22 mouse cellular contexts compared by ENCODE assay signal in the genomic region with DNA sequence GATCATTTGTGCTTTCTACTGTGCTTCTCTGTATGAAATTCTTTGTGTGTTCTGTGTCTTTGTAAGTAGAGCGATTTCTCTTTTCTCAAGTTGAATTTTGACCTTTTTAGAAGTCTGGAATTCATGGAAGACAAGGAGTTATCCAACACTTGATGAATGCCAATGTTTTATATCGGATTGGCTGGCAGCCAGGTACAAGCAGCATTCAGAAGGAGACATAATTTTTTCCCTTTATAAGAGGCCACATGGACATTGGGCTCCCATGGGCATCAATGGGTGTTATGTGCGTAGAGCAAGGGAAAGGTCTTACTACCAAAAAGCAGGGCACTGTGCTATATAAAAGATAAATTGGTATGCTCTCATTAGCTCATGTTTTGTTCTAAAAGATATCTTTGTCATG.
DNase-seq lines count a peak whose midpoint lies in the region; ATAC-seq and TF ChIP-seq lines count a peak whose summit lies in the region.
"Had no signal": no experiment of that assay in that cellular context is flagged by ENCODE, and none has a peak within 500 bp of the region (broad histone marks: within the 10 kb centered on the region; RNA-seq: fewer than 3 reads in every experiment).

No protein-coding gene starts in this region.

- no peak overlapping the region for H3K4me3 ChIP-seq in heart, adult 2 months
- no peak overlapping the region for H3K4me3 ChIP-seq in heart, embryonic 11.5 days (ENCODE audit: low read depth, low read length)
- no peak overlapping the region for H3K4me3 ChIP-seq in kidney, embryonic 16.5 days (ENCODE audit: low read length)
- H3K4me3 ChIP-seq: erythroblast, embryonic 14.5 days; forebrain, embryonic 13.5 days; heart, embryonic 10.5 days; hindbrain, embryonic 15.5 days; intestine, embryonic 15.5 days; left cerebral cortex, adult 2 months had no signal

- peaks cover 8% of the 10 kb centered on the region for H3K79me2 ChIP-seq in heart, adult 2 months (replicated peaks; ENCODE audit: control insufficient read depth, insufficient read depth, low read length)

- peaks cover 22% of the 10 kb centered on the region; the same call in 1 of the 2 replicates for H3K36me3 ChIP-seq in heart, adult 2 months (ENCODE audit: control insufficient read depth, insufficient read depth, low read length)
- H3K36me3 ChIP-seq in heart, embryonic 11.5 days (ENCODE audit: control insufficient read depth, insufficient read depth, low read length): no peaks in the 10 kb centered on the region
- H3K36me3 ChIP-seq in kidney, embryonic 16.5 days (ENCODE audit: insufficient read depth, low read length): no peaks in the 10 kb centered on the region
- H3K36me3 ChIP-seq: G1E; heart, embryonic 10.5 days; hindbrain, embryonic 15.5 days; intestine, embryonic 15.5 days had no signal

- TF ChIP-seq EP300 in heart, adult 2 months (IDR thresholded peaks at IDR 0.05; ENCODE audit: insufficient read depth, low read depth, low read length): no peak

- intact Hi-C loops in heart, adult 2 months (cut with DNase I): no loop called here

- peak; percentile 46 for DNase-seq in adrenal gland, postnatal 14 days
- DNase-seq in adrenal gland, adult 8-10 months: no peak
- DNase-seq in heart, adult 2 months: peak in 1 of 2 experiments; percentile 17
- DNase-seq in NIH3T3 (ENCODE audit: low read depth): peak; percentile 55
- DNase-seq in cerebellum, postnatal 14 days: peak; percentile 40 to 55
- DNase-seq: gastrocnemius, postnatal 10 days; heart, postnatal 14 days; kidney, adult 9 months; lung, adult 18-20 months; lung, postnatal 36 days; retina, postnatal 1 day; thymus, postnatal 14 days had no signal

- TF ChIP-seq POLR2A in heart, adult 2 months (IDR thresholded peaks at IDR 0.05; ENCODE audit: insufficient read depth, low read depth, low read length): no peak

- H3K9me3 ChIP-seq in heart, embryonic 11.5 days (replicated peaks; ENCODE audit: control insufficient read depth, low read length): no peaks in the 10 kb centered on the region
- H3K9me3 ChIP-seq in kidney, embryonic 16.5 days (ENCODE audit: low read length): no peaks in the 10 kb centered on the region
- H3K9me3 ChIP-seq: forebrain, embryonic 13.5 days; G1E; heart, embryonic 10.5 days; hindbrain, embryonic 15.5 days; intestine, embryonic 15.5 days had no signal

- H3K27me3 ChIP-seq in heart, adult 2 months (ENCODE audit: control insufficient read depth, insufficient read depth, low read length): no peaks in the 10 kb centered on the region
- H3K27me3 ChIP-seq in heart, embryonic 11.5 days (ENCODE audit: control insufficient read depth, insufficient read depth, low read length): no peaks in the 10 kb centered on the region
- no peaks in the 10 kb centered on the region for H3K27me3 ChIP-seq in kidney, embryonic 16.5 days (ENCODE audit: insufficient read depth, low read length)
- H3K27me3 ChIP-seq: forebrain, embryonic 13.5 days; hindbrain, embryonic 15.5 days; intestine, embryonic 15.5 days had no signal

- no peak for TF ChIP-seq CTCF in heart, adult 2 months (IDR thresholded peaks at IDR 0.05)

- H3K4me1 ChIP-seq in heart, adult 2 months (ENCODE audit: control insufficient read depth, insufficient read depth, low read length): peaks cover 27% of the 10 kb centered on the region
- H3K4me1 ChIP-seq in heart, embryonic 11.5 days (ENCODE audit: control insufficient read depth, insufficient read depth, low read length): peaks cover 7% of the 10 kb centered on the region
- peaks cover 5% of the 10 kb centered on the region; the same call in 1 of the 2 replicates for H3K4me1 ChIP-seq in kidney, embryonic 16.5 days (ENCODE audit: insufficient read depth, low read length)
- H3K4me1 ChIP-seq: intestine, embryonic 15.5 days had no signal

- no peak for ATAC-seq in heart, embryonic 11.5 days (replicated peaks; ENCODE audit: insufficient number of reproducible peaks, low FRiP score, low TSS enrichment)
- ATAC-seq in kidney, embryonic 16.5 days (ENCODE audit: low FRiP score, low TSS enrichment): no peak
- ATAC-seq: forebrain, embryonic 13.5 days; intestine, embryonic 15.5 days had no signal

- H3K27ac ChIP-seq in heart, adult 2 months: peak overlapping the region; percentile 19; the same call in 1 of the 2 replicates
- no peak overlapping the region for H3K27ac ChIP-seq in heart, embryonic 11.5 days (ENCODE audit: low read depth, low read length)
- no peak overlapping the region for H3K27ac ChIP-seq in kidney, embryonic 16.5 days (ENCODE audit: low read length)
- H3K27ac ChIP-seq: forebrain, embryonic 13.5 days; heart, embryonic 10.5 days; hindbrain, embryonic 15.5 days; intestine, embryonic 15.5 days; left cerebral cortex, adult 2 months had no signal

- no peak overlapping the region for H3K9ac ChIP-seq in heart, adult 2 months (ENCODE audit: low read depth, low read length)
- no peak overlapping the region for H3K9ac ChIP-seq in heart, embryonic 11.5 days (ENCODE audit: low read depth, low read length)
- no peak overlapping the region for H3K9ac ChIP-seq in kidney, embryonic 16.5 days (replicated peaks; ENCODE audit: low read length)
- H3K9ac ChIP-seq: forebrain, embryonic 13.5 days; hindbrain, embryonic 15.5 days; intestine, embryonic 15.5 days had no signal

- H3K4me2 ChIP-seq in heart, embryonic 11.5 days: no peak overlapping the region
- no peak overlapping the region for H3K4me2 ChIP-seq in kidney, embryonic 16.5 days (replicated peaks; ENCODE audit: low read depth, low read length)
- H3K4me2 ChIP-seq: forebrain, embryonic 13.5 days; hindbrain, embryonic 15.5 days; intestine, embryonic 15.5 days; liver, embryonic 11.5 days had no signal

- 69% methylated on average over 3 of the region's 3 CpGs for WGBS in heart, adult 2 months
- WGBS in heart, embryonic 11.5 days (ENCODE audit: insufficient replicate concordance): 84% methylated on average over 3 of the region's 3 CpGs
- 91% methylated on average over 3 of the region's 3 CpGs for WGBS in kidney, embryonic 16.5 days
